In the genomic region with DNA sequence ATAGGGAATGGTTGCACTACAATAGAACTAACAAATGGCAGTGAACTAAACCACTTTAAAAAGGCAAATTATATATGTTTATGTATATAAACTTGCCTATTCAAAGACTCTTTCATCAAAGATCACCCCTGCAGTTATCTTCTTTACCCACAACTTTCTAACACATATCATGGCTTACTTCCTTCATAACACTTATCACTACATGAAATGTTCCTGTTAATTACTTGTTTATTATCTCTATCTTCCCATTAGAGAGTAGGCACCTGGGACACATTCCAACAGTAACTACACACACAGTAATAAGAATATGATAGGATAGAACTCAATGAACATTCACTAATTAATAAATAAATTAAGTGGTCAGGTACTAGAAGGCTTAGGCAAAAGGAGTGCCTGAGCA, we compare ENCODE assay signal across 32 mouse cellular contexts.
"Had no signal": no experiment of that assay in that cellular context is flagged by ENCODE, and none has a peak within 500 bp of the region (broad histone marks: within the 10 kb centered on the region; RNA-seq: fewer than 3 reads in every experiment).

No protein-coding gene starts in this region.

- H3K36me3 ChIP-seq: limb, embryonic 13.5 days; limb, embryonic 15.5 days; liver, embryonic 12.5 days; liver, embryonic 13.5 days; liver, embryonic 15.5 days; lung, embryonic 15.5 days had no signal

- H3K4me2 ChIP-seq: limb, embryonic 12.5 days; limb, embryonic 13.5 days; limb, embryonic 15.5 days; liver, embryonic 11.5 days; liver, embryonic 12.5 days; liver, embryonic 13.5 days; liver, embryonic 15.5 days; lung, embryonic 14.5 days; lung, embryonic 15.5 days; midbrain, embryonic 11.5 days; midbrain, embryonic 12.5 days; midbrain, embryonic 13.5 days; midbrain, embryonic 15.5 days had no signal

- H3K27me3 ChIP-seq: limb, embryonic 12.5 days; limb, embryonic 13.5 days; limb, embryonic 15.5 days; liver, embryonic 12.5 days; liver, embryonic 13.5 days; liver, embryonic 15.5 days; lung, embryonic 15.5 days; megakaryocyte, embryonic 14.5 days; midbrain, embryonic 12.5 days; midbrain, embryonic 13.5 days; midbrain, embryonic 15.5 days had no signal

- H3K9me3 ChIP-seq: limb, embryonic 10.5 days; limb, embryonic 12.5 days; limb, embryonic 13.5 days; limb, embryonic 15.5 days; liver, embryonic 12.5 days; liver, embryonic 13.5 days; liver, embryonic 15.5 days; lung, embryonic 15.5 days; megakaryocyte, embryonic 14.5 days; midbrain, embryonic 10.5 days; midbrain, embryonic 12.5 days; midbrain, embryonic 13.5 days; midbrain, embryonic 15.5 days had no signal

- H3K9ac ChIP-seq: limb, embryonic 12.5 days; limb, embryonic 13.5 days; limb, embryonic 15.5 days; liver, embryonic 12.5 days; liver, embryonic 13.5 days; liver, embryonic 14.5 days; liver, embryonic 15.5 days; liver, postnatal 0 days; lung, embryonic 14.5 days; lung, embryonic 15.5 days; midbrain, embryonic 12.5 days; midbrain, embryonic 13.5 days; midbrain, embryonic 15.5 days had no signal

- DNase-seq: left cerebral cortex, postnatal 4 days; liver; liver, embryonic 13.5 days; liver, postnatal 0 days; lung, adult 18-20 months; lung, adult 2 months; lung, embryonic 14.5 days; lung, postnatal 10 days; lung, postnatal 14 days; lung, postnatal 36 days; lung, postnatal 4 days; midbrain, embryonic 14.5 days had no signal

- ATAC-seq: liver, embryonic 12.5 days; liver, postnatal 0 days; lung, postnatal 0 days; midbrain, embryonic 13.5 days; midbrain, embryonic 15.5 days; midbrain, embryonic 16.5 days had no signal

- H3K27ac ChIP-seq: left cerebral cortex, adult 2 months; limb, embryonic 10.5 days; limb, embryonic 12.5 days; limb, embryonic 13.5 days; limb, embryonic 15.5 days; liver, embryonic 12.5 days; liver, embryonic 13.5 days; liver, embryonic 14.5 days; liver, embryonic 15.5 days; lung, embryonic 15.5 days; macrophage; midbrain, embryonic 10.5 days; midbrain, embryonic 12.5 days; midbrain, embryonic 13.5 days; midbrain, embryonic 15.5 days had no signal

- H3K4me1 ChIP-seq: limb, embryonic 10.5 days; limb, embryonic 12.5 days; limb, embryonic 13.5 days; limb, embryonic 15.5 days; liver, embryonic 12.5 days; liver, embryonic 13.5 days; liver, embryonic 15.5 days; lung, embryonic 15.5 days; midbrain, embryonic 10.5 days; midbrain, embryonic 12.5 days; midbrain, embryonic 13.5 days; midbrain, embryonic 15.5 days had no signal

- H3K4me3 ChIP-seq: left cerebral cortex, adult 2 months; limb, embryonic 10.5 days; limb, embryonic 12.5 days; limb, embryonic 13.5 days; limb, embryonic 15.5 days; liver, embryonic 12.5 days; liver, embryonic 13.5 days; liver, embryonic 15.5 days; lung, embryonic 15.5 days; megakaryocyte, embryonic 14.5 days; midbrain, embryonic 10.5 days; midbrain, embryonic 12.5 days; midbrain, embryonic 13.5 days; midbrain, embryonic 15.5 days; myocyte had no signal
